Mouse (Mus musculus): ENCODE measurements around the gene Cic. TPM values are rescaled to one million over a fixed set of nuclear protein-coding genes. Genes with fewer than 3 reads are reported as not detected.
"Not testable (repeated sequence)": the region's sequence is repeated elsewhere in the genome, so short reads cannot be mapped to it uniquely, and the experiment has no call there.

Gene Cic
- polyA plus RNA-seq, 1 experiment from 2014 or later, result 18.5 TPM

DNA sequence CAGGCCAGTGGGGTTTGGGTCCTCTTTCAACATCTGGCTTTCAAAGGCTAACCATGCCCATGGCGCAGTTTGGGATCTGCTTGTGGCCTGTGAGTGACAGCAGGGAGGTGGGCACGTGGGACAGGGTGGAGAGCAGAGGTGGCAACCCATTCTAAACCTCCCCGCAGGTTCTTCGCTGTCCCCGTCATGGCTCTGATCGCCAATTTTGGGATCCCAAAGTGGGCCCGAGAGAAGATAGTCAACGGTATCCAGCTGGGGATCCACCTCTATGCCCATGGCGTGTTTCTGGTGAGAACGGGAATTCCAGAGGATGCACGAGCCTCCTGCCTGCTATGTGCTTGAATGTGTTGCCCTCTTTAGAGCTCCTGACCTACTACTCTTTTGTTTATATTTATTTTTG lies 43.7 kb downstream of the Cic start:
- Histone ChIP-seq H3K36me3 (no peaks in the 10 kb centered on the region), H3K9me3 (replicated peaks) (no peaks in the 10 kb centered on the region), H3K4me1 (peaks cover 23% of the 10 kb centered on the region), H3K27ac (replicated peaks) (no peak overlapping the region), H3K27me3 (ENCODE audit: low read depth, poor library complexity, severe bottlenecking) (peaks cover 85% of the 10 kb centered on the region), H3K4me3 (no peak overlapping the region)
- DNase-seq (ENCODE audit: low spot score), result no peak
- 83% methylated on average over 11 of the region's 11 CpGs for WGBS

DNA sequence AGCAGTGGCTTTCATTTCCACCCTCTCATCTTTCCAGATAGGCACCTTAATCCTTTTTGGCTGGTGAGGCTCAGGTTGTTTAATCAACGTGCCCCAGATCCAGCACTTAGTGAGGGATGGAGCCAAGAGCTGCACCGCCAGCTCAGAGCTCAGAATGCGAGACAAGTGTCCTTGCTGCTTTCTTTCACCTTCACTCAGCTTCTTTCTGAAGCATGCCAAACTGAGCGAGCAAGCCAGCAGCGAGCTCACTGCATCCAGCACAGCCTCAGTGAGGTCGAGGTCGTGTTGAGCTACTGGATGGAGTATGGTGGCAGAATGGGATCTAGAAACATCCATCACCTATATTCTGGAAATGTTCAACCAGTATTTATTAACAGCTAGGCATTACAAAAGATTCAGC lies 45.8 kb downstream of the Cic start:
- no peak for DNase-seq (ENCODE audit: low spot score)
- Histone ChIP-seq H3K4me1 (peaks cover 33% of the 10 kb centered on the region), H3K36me3 (no peaks in the 10 kb centered on the region), H3K27ac (replicated peaks) (no peak overlapping the region), H3K4me3 (no peak overlapping the region), H3K27me3 (ENCODE audit: low read depth, poor library complexity, severe bottlenecking) (peaks cover 64% of the 10 kb centered on the region), H3K9me3 (replicated peaks) (no peaks in the 10 kb centered on the region)
- 45% methylated on average over 7 of the region's 7 CpGs for WGBS

- WGBS, result 2% methylated on average over 51 of the region's 51 CpGs
- Histone ChIP-seq H3K36me3 (peaks cover 6% of the 10 kb centered on the region; the same call in 1 of the 2 replicates), H3K4me1 (peaks cover 38% of the 10 kb centered on the region), H3K27me3 (ENCODE audit: low read depth, poor library complexity, severe bottlenecking) (peaks cover 52% of the 10 kb centered on the region), H3K4me3 (peak overlapping the region; percentile 84), H3K9me3 (replicated peaks) (no peaks in the 10 kb centered on the region), H3K27ac (replicated peaks) (peak overlapping the region; percentile 75)
- no peak for DNase-seq (ENCODE audit: low spot score)
These were observed 47.3 kb downstream of the Cic start for GRCm38 (mm10) chr7:25314606-25315305.

DNA sequence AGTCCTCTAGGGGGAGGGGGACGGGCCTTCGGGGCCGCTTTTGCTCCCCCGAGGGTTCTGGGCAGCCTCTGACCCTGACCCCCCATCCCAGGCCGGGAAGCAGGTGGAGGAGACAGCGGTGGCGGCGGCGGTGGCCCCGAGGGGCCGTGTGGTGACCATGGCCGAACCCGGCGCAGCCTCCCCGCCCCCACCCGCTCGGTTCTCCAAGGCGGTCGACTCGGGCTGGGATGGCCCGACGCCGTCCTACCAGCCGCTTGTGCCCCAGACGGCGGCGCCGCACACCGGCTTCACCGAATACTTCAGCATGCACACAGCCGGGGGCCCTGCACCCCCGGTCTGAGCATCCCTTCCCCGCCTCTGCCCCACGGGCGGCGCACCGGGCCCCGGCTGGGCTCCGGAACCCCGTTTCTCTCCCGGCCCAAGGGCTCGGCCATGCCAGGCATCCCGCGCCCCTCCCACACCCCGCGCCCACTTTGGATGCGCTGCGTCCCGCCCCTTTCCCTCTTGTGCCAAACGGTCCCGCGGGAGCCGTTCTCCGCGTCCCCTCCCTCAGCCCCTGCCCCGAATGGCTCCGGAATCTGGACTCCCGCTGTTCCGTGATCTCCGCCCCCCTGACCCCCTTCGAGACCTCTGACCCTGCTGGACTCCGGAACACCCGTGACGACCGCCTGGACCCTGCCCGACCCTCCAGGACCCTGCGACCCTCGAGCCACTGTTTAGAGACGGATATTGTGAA lies 48.0 kb downstream of the Cic start:
- Histone ChIP-seq H3K4me1 (peaks cover 38% of the 10 kb centered on the region), H3K4me3 (peak overlapping the region; percentile 84), H3K27ac (replicated peaks) (peak overlapping the region; percentile 75), H3K27me3 (ENCODE audit: low read depth, poor library complexity, severe bottlenecking) (peaks cover 52% of the 10 kb centered on the region), H3K9me3 (replicated peaks) (no peaks in the 10 kb centered on the region), H3K36me3 (peaks cover 12% of the 10 kb centered on the region)
- DNase-seq (ENCODE audit: low spot score), result peak; percentile 62
- WGBS, result under 1% methylated on average over 69 of the region's 69 CpGs

DNA sequence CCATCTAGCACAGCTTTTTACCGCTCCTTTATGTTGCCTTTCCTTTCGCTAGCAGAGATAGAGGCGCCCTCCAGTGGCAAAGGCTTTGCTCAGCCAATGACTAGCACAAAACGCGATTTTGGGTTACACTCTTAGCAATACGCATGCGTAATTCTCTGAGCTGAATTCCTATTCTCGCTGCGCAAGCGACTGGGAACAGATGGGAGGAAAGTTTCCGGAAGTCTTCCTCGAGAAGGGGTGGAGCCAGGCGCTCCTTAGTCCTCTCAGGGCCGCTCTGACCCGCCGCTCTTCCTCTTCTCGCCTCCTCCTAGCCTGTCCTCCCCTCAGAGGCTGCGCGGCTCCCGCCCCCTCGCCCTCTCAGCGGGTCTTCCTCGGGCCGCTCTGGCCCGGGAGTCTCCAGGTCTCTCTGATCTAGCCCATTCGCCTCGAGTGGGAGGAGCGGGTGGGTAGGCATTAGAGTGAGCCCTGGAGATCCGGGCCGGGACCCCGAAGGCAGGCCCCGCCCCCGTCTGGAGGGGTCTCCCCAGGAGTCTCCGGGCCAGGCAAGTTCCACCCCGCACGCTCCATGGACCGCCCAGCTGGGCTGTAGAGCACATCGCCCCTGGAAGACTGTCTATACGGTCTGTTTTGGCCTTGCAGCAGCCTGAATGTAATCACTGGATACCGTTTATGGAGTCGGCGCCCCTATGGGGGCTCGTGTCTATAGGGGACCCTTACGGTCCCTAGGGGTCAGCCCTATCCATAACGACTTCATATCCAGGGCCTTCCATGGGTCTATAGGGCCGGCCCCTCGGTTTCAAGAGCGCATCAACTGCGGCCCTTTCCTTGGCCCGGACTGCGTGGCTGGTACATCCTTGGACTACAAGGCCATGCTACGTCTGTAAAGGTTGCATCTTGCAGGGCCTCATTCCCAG lies 49.3 kb downstream of the Cic start, which contains the start of gene Megf8:
TSS of gene Megf8 (plus strand) at position 633 of the 914 bp plus-strand sequence.
- peaks cover 12% of the 10 kb centered on the region for H3K36me3 ChIP-seq
- peak within 1 kb of the TSS; percentile 90 for H3K27ac ChIP-seq (replicated peaks)
- H3K27me3 ChIP-seq (ENCODE audit: low read depth, poor library complexity, severe bottlenecking), result peaks cover 42% of the 10 kb centered on the region
- peak; percentile 97 for DNase-seq (ENCODE audit: low spot score)
- H3K9me3 ChIP-seq (replicated peaks), result no peaks in the 10 kb centered on the region
- peaks cover 46% of the 10 kb centered on the region for H3K4me1 ChIP-seq
- peak within 1 kb of the TSS; percentile 84 for H3K4me3 ChIP-seq
- WGBS, result under 1% methylated on average over 52 of the region's 52 CpGs

- Histone ChIP-seq H3K27me3 (ENCODE audit: low read depth, poor library complexity, severe bottlenecking) (peaks cover 35% of the 10 kb centered on the region), H3K27ac (replicated peaks) (peak overlapping the region; percentile 90), H3K36me3 (peaks cover 12% of the 10 kb centered on the region), H3K4me1 (peaks cover 54% of the 10 kb centered on the region), H3K9me3 (replicated peaks) (no peaks in the 10 kb centered on the region), H3K4me3 (peak overlapping the region; percentile 84)
- no peak for DNase-seq (ENCODE audit: low spot score)
- 20% methylated on average over 21 of the region's 21 CpGs for WGBS
These were observed 50.0 kb downstream of the Cic start for GRCm38 (mm10) chr7:25317446-25317999.

DNA sequence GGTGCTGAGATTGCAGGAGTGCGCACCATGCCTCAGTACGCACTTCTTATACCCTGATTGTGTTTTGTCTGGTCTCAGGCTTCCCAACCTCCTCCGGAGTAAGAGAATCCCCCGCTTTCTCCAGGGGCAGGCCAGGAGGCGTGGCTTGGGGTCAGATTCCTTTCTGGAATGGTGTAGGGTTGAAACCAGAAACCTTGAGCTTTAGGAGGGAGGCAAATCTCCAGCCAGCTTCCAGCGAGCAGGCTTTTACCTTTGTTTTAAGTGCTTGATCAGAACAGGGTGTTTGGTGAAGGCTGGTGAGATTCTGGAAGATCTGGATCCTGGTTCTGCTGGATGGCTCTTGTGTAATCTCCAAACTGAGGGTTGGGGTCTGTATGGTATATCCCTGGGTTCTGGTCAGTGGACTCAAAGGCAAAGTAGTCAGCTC lies 54.6 kb downstream of the Cic start:
- no peaks in the 10 kb centered on the region for H3K9me3 ChIP-seq (replicated peaks)
- peak; percentile 75 for DNase-seq (ENCODE audit: low spot score)
- peaks cover 36% of the 10 kb centered on the region for H3K4me1 ChIP-seq
- 3% methylated on average over 6 of the region's 6 CpGs for WGBS
- H3K4me3 ChIP-seq, result peak overlapping the region; percentile 30
- peaks cover 31% of the 10 kb centered on the region for H3K36me3 ChIP-seq
- H3K27ac ChIP-seq (replicated peaks), result peak overlapping the region; percentile 80
- H3K27me3 ChIP-seq (ENCODE audit: low read depth, poor library complexity, severe bottlenecking), result no peaks in the 10 kb centered on the region

GRCm38 (mm10) chr7:25323219-25323618 lies 55.7 kb downstream of the Cic start:
- 95% methylated on average over 2 of the region's 2 CpGs for WGBS
- Histone ChIP-seq H3K27ac (replicated peaks) (no peak overlapping the region), H3K4me1 (peaks cover 25% of the 10 kb centered on the region), H3K27me3 (ENCODE audit: low read depth, poor library complexity, severe bottlenecking) (no peaks in the 10 kb centered on the region), H3K9me3 (replicated peaks) (no peaks in the 10 kb centered on the region), H3K36me3 (peaks cover 40% of the 10 kb centered on the region), H3K4me3 (no peak overlapping the region)
- no peak for DNase-seq (ENCODE audit: low spot score)

- Histone ChIP-seq H3K4me1 (peaks cover 18% of the 10 kb centered on the region), H3K36me3 (peaks cover 48% of the 10 kb centered on the region)
- H3K27me3 ChIP-seq (ENCODE audit: low read depth, poor library complexity, severe bottlenecking); H3K27ac ChIP-seq (replicated peaks); H3K9me3 ChIP-seq (replicated peaks); DNase-seq (ENCODE audit: low spot score); H3K4me3 ChIP-seq: not testable (repeated sequence)
- 93% methylated on average over 6 of the region's 6 CpGs for WGBS
These were observed 57.9 kb downstream of the Cic start for GRCm38 (mm10) chr7:25325431-25325830.

- H3K27me3 ChIP-seq (ENCODE audit: low read depth, poor library complexity, severe bottlenecking), result no peaks in the 10 kb centered on the region
- no peak overlapping the region for H3K4me3 ChIP-seq
- peaks cover 56% of the 10 kb centered on the region for H3K36me3 ChIP-seq
- 91% methylated on average over 8 of the region's 8 CpGs for WGBS
- H3K9me3 ChIP-seq (replicated peaks), result no peaks in the 10 kb centered on the region
- peaks cover 15% of the 10 kb centered on the region for H3K4me1 ChIP-seq
- no peak for DNase-seq (ENCODE audit: low spot score)
- no peak overlapping the region for H3K27ac ChIP-seq (replicated peaks)
These were observed 58.7 kb downstream of the Cic start for GRCm38 (mm10) chr7:25326233-25326632.

DNA sequence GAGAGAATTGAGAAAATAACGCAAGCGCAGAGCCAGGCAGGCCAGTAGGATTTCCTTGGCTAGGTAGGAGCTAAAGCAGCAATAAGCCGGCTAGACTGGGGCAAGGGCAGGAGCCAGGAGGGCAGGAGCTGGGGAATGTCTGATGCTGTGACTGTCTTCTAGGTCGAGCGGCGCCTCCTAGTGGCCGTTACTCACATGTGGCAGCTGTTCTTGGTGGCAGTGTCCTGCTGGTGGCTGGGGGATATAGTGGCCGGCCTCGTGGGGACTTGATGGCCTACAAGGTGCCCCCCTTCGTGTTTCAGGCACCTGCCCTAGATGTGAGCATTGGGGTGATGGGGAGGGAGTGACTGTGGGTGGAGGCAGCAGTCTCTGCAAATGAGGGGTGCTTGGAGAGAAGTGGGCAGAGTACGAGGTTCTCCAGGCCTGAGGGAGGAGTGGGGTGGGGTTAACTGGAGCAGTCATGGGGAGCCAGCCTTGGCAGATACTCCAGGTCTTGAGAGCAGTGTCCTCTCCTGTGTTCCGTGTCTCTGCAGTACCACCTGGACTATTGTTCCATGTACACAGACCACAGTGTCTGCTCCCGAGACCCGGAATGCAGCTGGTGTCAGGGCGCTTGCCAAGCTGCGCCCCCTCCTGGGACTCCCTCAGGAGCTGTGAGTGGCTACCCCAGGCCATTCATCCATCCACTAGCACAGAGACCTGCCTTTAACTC lies 66.2 kb downstream of the Cic start:
- H3K4me3 ChIP-seq, result no peak overlapping the region
- H3K36me3 ChIP-seq, result peaks cover 85% of the 10 kb centered on the region
- H3K27ac ChIP-seq (replicated peaks), result no peak overlapping the region; the same call in 1 of the 2 replicates
- no peaks in the 10 kb centered on the region for H3K9me3 ChIP-seq (replicated peaks)
- H3K27me3 ChIP-seq (ENCODE audit: low read depth, poor library complexity, severe bottlenecking), result no peaks in the 10 kb centered on the region
- 43% methylated on average over 16 of the region's 16 CpGs for WGBS
- no peaks in the 10 kb centered on the region for H3K4me1 ChIP-seq
- DNase-seq (ENCODE audit: low spot score), result peak; percentile 76

DNA sequence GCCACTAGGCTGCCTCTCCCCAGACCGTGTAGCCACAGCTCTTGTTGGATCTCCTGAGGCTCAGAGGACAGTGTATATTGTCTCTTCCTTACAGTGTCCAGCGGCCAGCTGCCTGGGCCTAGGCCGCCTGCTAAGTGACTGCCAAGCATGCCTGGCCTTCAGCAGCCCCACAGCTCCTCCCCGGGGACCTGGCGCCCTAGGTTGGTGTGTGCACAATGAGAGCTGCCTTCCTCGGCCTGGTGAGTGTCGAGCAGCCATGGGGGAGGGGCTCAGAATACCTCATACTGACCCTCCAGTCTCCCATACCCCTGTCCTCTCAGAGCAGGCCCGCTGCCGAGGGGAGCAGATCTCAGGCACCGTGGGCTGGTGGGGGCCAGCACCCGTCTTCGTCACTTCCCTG lies 67.0 kb downstream of the Cic start:
- Histone ChIP-seq H3K36me3 (peaks cover 87% of the 10 kb centered on the region), H3K27ac (replicated peaks) (no peak overlapping the region), H3K27me3 (ENCODE audit: low read depth, poor library complexity, severe bottlenecking) (no peaks in the 10 kb centered on the region), H3K4me3 (no peak overlapping the region), H3K4me1 (no peaks in the 10 kb centered on the region), H3K9me3 (replicated peaks) (no peaks in the 10 kb centered on the region)
- DNase-seq (ENCODE audit: low spot score), result no peak
- WGBS, result 85% methylated on average over 12 of the region's 12 CpGs

All from midbrain, embryonic 10.5 days (tissue).